ENCODE assay signal across 8 mouse cellular contexts in the genomic region with DNA sequence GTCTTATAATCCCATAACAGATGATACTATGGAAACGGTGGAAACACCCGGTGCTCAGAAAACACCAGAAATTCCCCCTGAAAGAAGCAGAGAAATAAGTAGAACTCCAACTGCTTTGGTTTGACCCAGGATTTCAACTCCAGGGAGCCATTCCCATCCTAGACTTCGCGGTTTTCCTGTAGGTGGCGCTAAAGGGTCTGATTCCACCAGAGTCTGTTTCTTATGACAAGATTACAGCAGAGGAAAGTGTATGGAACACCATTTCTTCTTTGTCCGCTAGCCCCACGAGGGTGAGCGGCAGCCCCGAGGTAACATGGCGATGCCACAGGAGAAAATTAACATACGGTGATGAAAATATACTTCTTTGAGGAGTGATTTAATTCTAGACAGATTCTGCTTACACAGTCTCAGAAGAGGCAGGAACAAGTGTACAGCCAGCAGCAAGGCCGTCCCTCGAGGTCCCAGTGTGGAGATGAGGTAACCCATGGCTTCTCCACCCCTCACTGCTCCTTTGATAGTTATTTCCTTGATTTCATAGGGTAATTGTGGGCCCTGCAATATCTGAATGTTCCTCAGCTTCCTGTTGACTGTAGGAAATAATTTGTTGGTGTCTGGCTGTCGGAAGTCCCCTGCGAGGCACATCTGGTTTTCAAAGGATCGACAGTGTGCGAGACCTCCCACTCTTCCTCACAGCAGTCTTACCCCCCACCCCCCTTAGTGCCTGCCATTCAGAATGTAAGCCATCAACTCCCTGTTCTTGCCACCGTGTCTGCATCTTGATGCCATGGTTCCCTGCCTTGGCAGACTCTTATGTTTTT. TPM values are rescaled to one million over a fixed set of nuclear protein-coding genes. Genes with fewer than 3 reads are reported as not detected.
A peak's percentile ranks its signal among the peaks of the same experiment; 100 is the strongest.
DNase-seq lines count a peak whose midpoint lies in the region; ATAC-seq and TF ChIP-seq lines count a peak whose summit lies in the region.

No protein-coding gene starts in this region.

- DNase-seq in 416B (ENCODE audit: low read depth), result peak; percentile 86
- DNase-seq in adrenal gland, postnatal 36 days, result peak; percentile 82 to 86
- peak; percentile 84 for DNase-seq in embryonic facial prominence, embryonic 14.5 days (ENCODE audit: low spot score)
- peak; percentile 44 for DNase-seq in liver, adult 2 months (ENCODE audit: extremely low read depth, low read depth, low spot score)
- DNase-seq in neural tube, embryonic 11.5 days (ENCODE audit: low spot score), result peak; percentile 83
- peak; percentile 67 for DNase-seq in telencephalon, adult 2 months (ENCODE audit: low read depth, low spot score)

- peak; percentile 88 for ATAC-seq in embryonic facial prominence, embryonic 14.5 days (ENCODE audit: low read depth)
- no peak for ATAC-seq in heart, embryonic 13.5 days (ENCODE audit: extremely low read depth, insufficient number of reproducible peaks, low FRiP score, low TSS enrichment)
- peak; percentile 55; the same call in 1 of the 2 replicates for ATAC-seq in kidney, embryonic 15.5 days (replicated peaks; ENCODE audit: low FRiP score)
- ATAC-seq in neural tube, embryonic 11.5 days (ENCODE audit: insufficient read depth, low FRiP score, low TSS enrichment), result peak; percentile 67; the same call in 1 of the 2 replicates

- TF ChIP-seq POLR2A in liver, adult 2 months (IDR thresholded peaks at IDR 0.05; ENCODE audit: extremely low read depth, insufficient read depth, low read length), result no peak

- H3K4me3 ChIP-seq in embryonic facial prominence, embryonic 14.5 days (ENCODE audit: low read depth, low read length), result no peak overlapping the region
- H3K4me3 ChIP-seq in heart, embryonic 13.5 days, result no peak overlapping the region
- no peak overlapping the region for H3K4me3 ChIP-seq in kidney, embryonic 15.5 days (replicated peaks)
- H3K4me3 ChIP-seq in liver, adult 2 months (ENCODE audit: insufficient read depth, low read depth, low read length), result no peak overlapping the region
- no peak overlapping the region for H3K4me3 ChIP-seq in neural tube, embryonic 11.5 days (ENCODE audit: low read depth, low read length)

- H3K4me2 ChIP-seq in embryonic facial prominence, embryonic 14.5 days (ENCODE audit: low read depth, low read length), result peak overlapping the region; percentile 40
- peak overlapping the region; percentile 39 for H3K4me2 ChIP-seq in heart, embryonic 13.5 days
- H3K4me2 ChIP-seq in kidney, embryonic 15.5 days, result 0 out of 2 replicates have a peak overlapping the region, but pooled peaks have one; percentile 3
- no peak overlapping the region for H3K4me2 ChIP-seq in neural tube, embryonic 11.5 days (ENCODE audit: low read depth)

- TF ChIP-seq CTCF in liver, adult 2 months (IDR thresholded peaks at IDR 0.05; ENCODE audit: low read depth, low read length), result peak; percentile 68

- H3K27me3 ChIP-seq in embryonic facial prominence, embryonic 14.5 days (replicated peaks; ENCODE audit: control insufficient read depth, insufficient read depth, low read length), result no peaks in the 10 kb centered on the region
- H3K27me3 ChIP-seq in heart, embryonic 13.5 days (replicated peaks), result no peaks in the 10 kb centered on the region
- H3K27me3 ChIP-seq in kidney, embryonic 15.5 days, result 0 out of 2 replicates have a peak, but pooled peaks cover 5% of the 10 kb centered on the region
- no peaks in the 10 kb centered on the region for H3K27me3 ChIP-seq in liver, adult 2 months (ENCODE audit: control insufficient read depth, insufficient read depth, low read length)
- no peaks in the 10 kb centered on the region for H3K27me3 ChIP-seq in neural tube, embryonic 11.5 days (ENCODE audit: control insufficient read depth, insufficient read depth, low read length)

- H3K79me2 ChIP-seq in liver, adult 2 months (ENCODE audit: control insufficient read depth, insufficient read depth, low read length), result no peaks in the 10 kb centered on the region

- peaks cover 11% of the 10 kb centered on the region for H3K4me1 ChIP-seq in embryonic facial prominence, embryonic 14.5 days (ENCODE audit: control insufficient read depth, insufficient read depth, low read length)
- H3K4me1 ChIP-seq in heart, embryonic 13.5 days, result peaks cover 7% of the 10 kb centered on the region
- H3K4me1 ChIP-seq in kidney, embryonic 15.5 days, result peaks cover 18% of the 10 kb centered on the region; the same call in 1 of the 2 replicates
- H3K4me1 ChIP-seq in liver, adult 2 months (ENCODE audit: control insufficient read depth, insufficient read depth, low read length), result no peaks in the 10 kb centered on the region
- H3K4me1 ChIP-seq in neural tube, embryonic 11.5 days (ENCODE audit: control insufficient read depth, insufficient read depth, low read length), result peaks cover 4% of the 10 kb centered on the region

- H3K9me3 ChIP-seq in embryonic facial prominence, embryonic 14.5 days (ENCODE audit: control insufficient read depth, low read length), result no peaks in the 10 kb centered on the region
- H3K9me3 ChIP-seq in heart, embryonic 13.5 days, result no peaks in the 10 kb centered on the region
- H3K9me3 ChIP-seq in kidney, embryonic 15.5 days (replicated peaks), result no peaks in the 10 kb centered on the region
- H3K9me3 ChIP-seq in neural tube, embryonic 11.5 days (ENCODE audit: control insufficient read depth, low read length), result no peaks in the 10 kb centered on the region

- H3K27ac ChIP-seq in embryonic facial prominence, embryonic 14.5 days (replicated peaks; ENCODE audit: low read depth, low read length), result no peak overlapping the region
- no peak overlapping the region for H3K27ac ChIP-seq in heart, embryonic 13.5 days (replicated peaks)
- no peak overlapping the region for H3K27ac ChIP-seq in kidney, embryonic 15.5 days
- no peak overlapping the region for H3K27ac ChIP-seq in liver, adult 2 months (replicated peaks; ENCODE audit: insufficient read depth, low read depth, low read length)
- H3K27ac ChIP-seq in neural tube, embryonic 11.5 days (ENCODE audit: low read depth, low read length), result no peak overlapping the region

- 0 out of 2 replicates have a peak overlapping the region, but pooled peaks have one; percentile 19 for H3K9ac ChIP-seq in embryonic facial prominence, embryonic 14.5 days (ENCODE audit: low read depth, low read length)
- peak overlapping the region; percentile 61; the same call in 1 of the 2 replicates for H3K9ac ChIP-seq in heart, embryonic 13.5 days
- H3K9ac ChIP-seq in kidney, embryonic 15.5 days, result no peak overlapping the region
- H3K9ac ChIP-seq in liver, adult 2 months (ENCODE audit: low read depth, low read length), result no peak overlapping the region
- H3K9ac ChIP-seq in neural tube, embryonic 11.5 days (ENCODE audit: low read length), result no peak overlapping the region

- WGBS in embryonic facial prominence, embryonic 14.5 days, result 24% methylated on average over 18 of the region's 18 CpGs
- WGBS in heart, embryonic 13.5 days, result 22% methylated on average over 18 of the region's 18 CpGs
- WGBS in kidney, embryonic 15.5 days, result 22% methylated on average over 18 of the region's 18 CpGs
- 27% methylated on average over 18 of the region's 18 CpGs for WGBS in liver, adult 2 months
- WGBS in neural tube, embryonic 11.5 days, result 24% methylated on average over 18 of the region's 18 CpGs

- H3K36me3 ChIP-seq in embryonic facial prominence, embryonic 14.5 days (ENCODE audit: control insufficient read depth, insufficient read depth, low read length), result no peaks in the 10 kb centered on the region
- H3K36me3 ChIP-seq in heart, embryonic 13.5 days, result no peaks in the 10 kb centered on the region
- no peaks in the 10 kb centered on the region for H3K36me3 ChIP-seq in kidney, embryonic 15.5 days
- H3K36me3 ChIP-seq in liver, adult 2 months (ENCODE audit: control insufficient read depth, insufficient read depth, low read length), result no peaks in the 10 kb centered on the region
- H3K36me3 ChIP-seq in neural tube, embryonic 11.5 days (ENCODE audit: control insufficient read depth, insufficient read depth, low read length), result no peaks in the 10 kb centered on the region

RNA-seq across cellular contexts. Expression of a gene that starts 23.1 kb away (rescaled TPM):
- total RNA-seq in adrenal gland, postnatal 36 days (2021), result 10 to 100 TPM; 50.6 to 52.8 TPM
- 6.2 and 7.3 TPM in 2 replicates for polyA plus RNA-seq in embryonic facial prominence, embryonic 14.5 days (2014; fragmentation: Nextera tagmentation; extraction: Ambion mirVana)
- polyA plus RNA-seq in heart, embryonic 13.5 days (2015; fragmentation: Nextera tagmentation; extraction: Ambion mirVana), result 3.8 and 5.8 TPM in 2 replicates
- 3.0 and 4.6 TPM in 2 replicates for polyA plus RNA-seq in kidney, embryonic 15.5 days (2015; fragmentation: Nextera tagmentation; extraction: Ambion mirVana)
- 1.9 and 2.8 TPM in 2 replicates for total RNA-seq in liver, adult 2 months (2014; rRNA removed)
- polyA plus RNA-seq in liver, adult 2 months (2012; rRNA removed), result 1.0 and 1.6 TPM in 2 replicates
- 4.2 and 4.8 TPM in 2 replicates for polyA plus RNA-seq in neural tube, embryonic 11.5 days (2014; fragmentation: Nextera tagmentation; extraction: Ambion mirVana)

Comparison
In these comparisons a context has a peak if more than half of its experiments do, and no peak if none do; other contexts are left out.
1. H3K9ac ChIP-seq: peak in embryonic facial prominence, embryonic 14.5 days (single experiment) and heart, embryonic 13.5 days (single experiment); none in kidney, embryonic 15.5 days (single experiment), liver, adult 2 months (single experiment) and neural tube, embryonic 11.5 days (single experiment).
2. Peak in every context shown above with its lines, with median percentiles within 50 percentile points of each other: DNase-seq.